Mouse (Mus musculus) neural tube, embryonic 10.5 days (tissue): ENCODE data around the gene Tbx5.
"Not testable (repeated sequence)": the region's sequence is repeated elsewhere in the genome, so short reads cannot be mapped to it uniquely, and the experiment has no call there.

Experiments used
- DNase-seq: peaks from one replicate; pipeline ENCODE4 v3.0.0-alpha.2; 2017; ENCODE audit warnings: low spot score; ENCODE audit errors: extremely low spot score

Gene Tbx5

GRCm38 (mm10) chr5:119841634-119842420, 9.4 kb downstream of the Tbx5 start:
- DNase-seq = peak; percentile 54

- DNase-seq = no peak
Measured at GRCm38 (mm10) chr5:119842701-119843393, 10.4 kb downstream of the Tbx5 start.

GRCm38 (mm10) chr5:119843394-119843777, 10.9 kb downstream of the Tbx5 start:
- DNase-seq = peak; percentile 32

- DNase-seq = no peak
Measured at GRCm38 (mm10) chr5:119844366-119844765, 11.9 kb downstream of the Tbx5 start.

GRCm38 (mm10) chr5:119844994-119845393, 12.5 kb downstream of the Tbx5 start:
- peak; percentile 58 for DNase-seq

GRCm38 (mm10) chr5:119857052-119857451, 24.6 kb downstream of the Tbx5 start:
- no peak for DNase-seq

- DNase-seq = no peak
Measured at GRCm38 (mm10) chr5:119861301-119861700, 28.8 kb downstream of the Tbx5 start.

- no peak for DNase-seq
Measured at GRCm38 (mm10) chr5:119862431-119862830, 30.0 kb downstream of the Tbx5 start.

- peak; percentile 19 for DNase-seq
Measured at GRCm38 (mm10) chr5:119866277-119867235, 34.1 kb downstream of the Tbx5 start.

- no peak for DNase-seq
Measured at GRCm38 (mm10) chr5:119867986-119868385, 35.5 kb downstream of the Tbx5 start.

- no peak for DNase-seq
Measured at GRCm38 (mm10) chr5:119875421-119875820, 43.0 kb downstream of the Tbx5 start.

GRCm38 (mm10) chr5:119877185-119877584, 44.7 kb downstream of the Tbx5 start:
- no peak for DNase-seq

- DNase-seq = no peak
Measured at GRCm38 (mm10) chr5:119885595-119885994, 53.1 kb downstream of the Tbx5 start.

GRCm38 (mm10) chr5:119887381-119887780, 54.9 kb downstream of the Tbx5 start:
- no peak for DNase-seq

GRCm38 (mm10) chr5:119891960-119892359, 59.5 kb downstream of the Tbx5 start:
- no peak for DNase-seq

GRCm38 (mm10) chr5:119893060-119893459, 60.6 kb downstream of the Tbx5 start:
- DNase-seq = no peak

GRCm38 (mm10) chr5:119896605-119897004, 64.1 kb downstream of the Tbx5 start:
- no peak for DNase-seq

GRCm38 (mm10) chr5:119916551-119917171, 84.2 kb downstream of the Tbx5 start:
- DNase-seq = no peak

- DNase-seq = not testable (repeated sequence)
Measured at GRCm38 (mm10) chr5:119918381-119918780, 85.9 kb downstream of the Tbx5 start.

GRCm38 (mm10) chr5:119920941-119921340, 88.5 kb downstream of the Tbx5 start:
- no peak for DNase-seq

- no peak for DNase-seq
Measured at GRCm38 (mm10) chr5:119922229-119922628, 89.8 kb downstream of the Tbx5 start.
